Mouse (Mus musculus) heart, embryonic 15.5 days (tissue): ENCODE data around the gene Emc3. TPM values are rescaled to one million over a fixed set of nuclear protein-coding genes. Genes with fewer than 3 reads are reported as not detected.

Source experiments
- ATAC-seq: fragments of 200-750 bp; cut with Nextera tagmentation; replicated peaks from 2 replicates; pipeline ENCODE4 v1.8.0; 2017; ENCODE audit warnings: low read depth, moderate TSS enrichment; ENCODE audit not compliant: insufficient number of reproducible peaks, insufficient read depth, low FRiP score
- H3K27ac ChIP-seq: fragments of 300-500 bp; sonication (generic); 2 replicates; pipeline ENCODE4 v1.5.1; 2015; ENCODE audit warnings: mild to moderate bottlenecking, inconsistent platforms
- H3K27me3 ChIP-seq: fragments of 300-500 bp; sonication (generic); 2 replicates; pipeline ENCODE4 v1.6.1; 2015; ENCODE audit warnings: inconsistent platforms
- H3K36me3 ChIP-seq: fragments of 300-500 bp; sonication (generic); 2 replicates; pipeline ENCODE4 v1.6.1; 2015; ENCODE audit warnings: mild to moderate bottlenecking, inconsistent platforms
- H3K4me1 ChIP-seq: fragments of 300-500 bp; sonication (generic); replicated peaks from 2 replicates; pipeline ENCODE4 v1.6.1; 2015; ENCODE audit warnings: inconsistent platforms
- H3K4me2 ChIP-seq: fragments of 300-500 bp; sonication (generic); 2 replicates; pipeline ENCODE4 v1.6.1; 2015; ENCODE audit warnings: inconsistent platforms, mild to moderate bottlenecking, moderate library complexity
- H3K4me3 ChIP-seq: fragments of 300-500 bp; sonication (generic); 2 replicates; pipeline ENCODE4 v1.5.1; 2015; ENCODE audit warnings: mild to moderate bottlenecking, inconsistent platforms
- H3K9ac ChIP-seq: fragments of 300-500 bp; sonication (generic); 2 replicates; pipeline ENCODE4 v1.6.1; 2015; ENCODE audit warnings: mild to moderate bottlenecking, inconsistent platforms
- H3K9me3 ChIP-seq: fragments of 300-500 bp; sonication (generic); replicated peaks from 2 replicates; pipeline ENCODE4 v1.6.1; 2016; ENCODE audit warnings: inconsistent platforms
- WGBS: fragments of 180-500 bp; shearing (Covaris S2); methylation state at CpG from one replicate; pipeline ENCODE4 v1.1.7; 2015; ENCODE audit warnings: mixed read lengths; 5-methylcytosine and 5-hydroxymethylcytosine counted together
- microRNA-seq: library from miRNA; unstranded; fragments of <30 nt; microRNA quantifications from one replicate; pipeline ENCODE4, GENCODE M21; 2016
- polyA plus RNA-seq: library from polyadenylated mRNA; unstranded; fragments of >200 nt; fragmentation: Nextera tagmentation; extraction: Ambion mirVana; gene quantifications from 2 replicates; pipeline ENCODE4 v1.2.1, GENCODE M21; 2015

Gene Emc3
- polyA plus RNA-seq, 1 experiment from 2014 or later, result 84.7 TPM

DNA sequence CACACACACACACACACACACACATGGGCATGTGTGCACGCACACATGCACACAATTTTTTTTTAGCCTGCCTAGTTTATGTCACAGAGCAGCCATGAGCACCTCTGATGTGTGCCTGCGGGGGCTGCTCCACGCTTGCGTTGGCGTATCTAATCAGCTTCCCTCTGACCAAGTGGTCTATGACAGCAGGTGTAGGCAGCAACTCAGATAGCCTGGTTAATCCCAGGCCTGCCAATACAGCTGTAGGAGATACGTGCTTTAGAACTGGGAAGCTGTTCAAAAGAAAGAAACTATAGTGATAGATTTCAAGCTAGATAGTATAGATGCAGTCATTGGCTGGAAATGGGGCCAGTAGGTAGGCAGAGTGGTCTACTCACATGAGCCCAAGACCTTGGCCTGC lies 57.7 kb downstream of the Emc3 start:
- no peaks in the 10 kb centered on the region for H3K36me3 ChIP-seq
- WGBS, result 56% methylated on average over 6 of the region's 6 CpGs
- no peaks in the 10 kb centered on the region for H3K9me3 ChIP-seq
- H3K4me3 ChIP-seq, result no peak overlapping the region
- H3K4me1 ChIP-seq, result peaks cover 30% of the 10 kb centered on the region
- ATAC-seq, result no peak
- H3K4me2 ChIP-seq, result no peak overlapping the region
- no peak overlapping the region for H3K27ac ChIP-seq
- no peak overlapping the region for H3K9ac ChIP-seq
- peaks cover 17% of the 10 kb centered on the region for H3K27me3 ChIP-seq

DNA sequence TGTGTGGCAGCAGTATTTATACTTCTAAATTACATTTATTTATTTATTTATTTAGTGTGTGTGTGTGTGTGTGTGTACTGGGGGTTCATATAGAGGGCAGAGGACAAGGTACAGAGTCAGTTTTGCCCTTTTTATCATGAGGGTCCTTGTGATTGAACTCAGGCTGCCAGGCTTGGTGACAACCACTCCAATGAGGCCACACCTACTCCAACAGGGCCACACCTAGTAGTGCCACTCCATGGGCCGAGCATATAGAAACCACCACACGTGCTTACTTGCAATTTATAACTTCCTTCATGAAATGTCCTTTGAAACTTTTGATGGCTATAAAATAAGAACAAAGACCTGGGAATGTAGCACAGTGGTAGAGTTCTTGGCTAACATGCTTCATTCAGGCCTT lies 58.2 kb downstream of the Emc3 start:
- H3K4me1 ChIP-seq, result peaks cover 30% of the 10 kb centered on the region
- no peaks in the 10 kb centered on the region for H3K36me3 ChIP-seq
- H3K4me2 ChIP-seq, result no peak overlapping the region
- peaks cover 17% of the 10 kb centered on the region for H3K27me3 ChIP-seq
- no peak overlapping the region for H3K4me3 ChIP-seq
- H3K27ac ChIP-seq, result no peak overlapping the region
- no peaks in the 10 kb centered on the region for H3K9me3 ChIP-seq
- 68% methylated on average over 2 of the region's 2 CpGs for WGBS
- H3K9ac ChIP-seq, result no peak overlapping the region
- no peak for ATAC-seq

DNA sequence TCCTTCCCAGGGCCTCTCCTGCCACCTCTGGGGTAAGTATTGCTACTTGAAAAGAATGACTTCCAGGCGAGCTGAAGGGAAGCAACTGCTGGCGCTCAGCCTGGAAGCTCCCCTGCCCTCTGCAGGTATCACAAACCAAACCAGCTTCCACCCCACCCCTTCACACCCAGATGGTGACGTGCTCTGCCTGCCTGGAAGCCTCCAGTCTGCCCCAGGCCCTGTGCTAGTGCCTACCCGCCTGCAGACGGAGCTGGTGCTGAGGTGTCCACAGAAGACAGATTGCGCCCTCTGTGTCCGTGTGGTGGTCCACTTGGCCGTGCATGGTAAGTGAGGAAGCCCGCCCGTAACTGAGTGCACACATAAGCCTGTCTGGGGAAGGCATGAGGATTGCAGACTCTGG lies 59.4 kb downstream of the Emc3 start:
- peak overlapping the region; percentile 64; the same call in 1 of the 2 replicates for H3K27ac ChIP-seq
- peaks cover 30% of the 10 kb centered on the region for H3K4me1 ChIP-seq
- H3K27me3 ChIP-seq, result peaks cover 17% of the 10 kb centered on the region
- H3K36me3 ChIP-seq, result no peaks in the 10 kb centered on the region
- H3K4me2 ChIP-seq, result peak overlapping the region; percentile 72
- 66% methylated on average over 10 of the region's 10 CpGs for WGBS
- no peak overlapping the region for H3K9ac ChIP-seq
- no peak for ATAC-seq
- no peak overlapping the region; the same call in 1 of the 2 replicates for H3K4me3 ChIP-seq
- no peaks in the 10 kb centered on the region for H3K9me3 ChIP-seq

DNA sequence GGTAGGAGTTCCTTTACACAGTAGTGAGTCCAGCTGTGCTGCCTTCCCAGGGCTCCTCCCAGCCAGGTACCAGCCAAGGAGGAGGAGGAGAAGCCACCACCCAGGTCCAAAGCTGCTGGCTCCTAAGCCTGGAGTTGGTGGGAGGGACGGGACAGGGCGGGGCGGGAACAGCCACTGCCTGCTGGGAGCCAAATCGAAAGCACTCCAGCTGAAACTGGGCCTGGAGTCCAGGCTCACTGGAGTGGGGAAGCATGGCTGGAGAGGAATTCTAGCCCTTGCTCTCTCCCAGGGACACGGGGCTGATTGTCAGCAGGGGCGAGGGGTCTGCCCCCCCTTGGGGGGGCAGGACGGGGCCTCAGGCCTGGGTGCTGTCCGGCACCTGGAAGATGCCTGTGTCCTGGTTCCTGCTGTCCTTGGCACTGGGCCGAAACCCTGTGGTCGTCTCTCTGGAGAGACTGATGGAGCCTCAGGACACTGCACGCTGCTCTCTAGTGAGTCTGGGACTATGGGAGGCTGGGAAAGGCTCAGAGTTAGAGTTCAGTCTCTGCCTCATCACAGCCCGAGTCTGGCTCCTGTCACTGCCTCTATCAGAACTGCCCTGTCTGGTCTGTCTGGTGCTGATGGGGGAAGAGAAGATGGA lies 60.0 kb downstream of the Emc3 start, which contains the start of gene Il17rc:
TSS of gene Il17rc (plus strand) at position 131 of the 640 bp plus-strand sequence.
- peak within 1 kb of the TSS; percentile 62 for H3K9ac ChIP-seq
- H3K36me3 ChIP-seq, result no peaks in the 10 kb centered on the region
- peak within 1 kb of the TSS; percentile 47 for H3K4me3 ChIP-seq
- 23% methylated on average over 12 of the region's 12 CpGs for WGBS
- ATAC-seq, result peak; percentile 48; the same call in 1 of the 2 replicates
- H3K9me3 ChIP-seq, result no peaks in the 10 kb centered on the region
- H3K27me3 ChIP-seq, result peaks cover 17% of the 10 kb centered on the region
- H3K4me2 ChIP-seq, result peak within 1 kb of the TSS; percentile 72
- peak within 1 kb of the TSS; percentile 64 for H3K27ac ChIP-seq
- peaks cover 30% of the 10 kb centered on the region for H3K4me1 ChIP-seq

DNA sequence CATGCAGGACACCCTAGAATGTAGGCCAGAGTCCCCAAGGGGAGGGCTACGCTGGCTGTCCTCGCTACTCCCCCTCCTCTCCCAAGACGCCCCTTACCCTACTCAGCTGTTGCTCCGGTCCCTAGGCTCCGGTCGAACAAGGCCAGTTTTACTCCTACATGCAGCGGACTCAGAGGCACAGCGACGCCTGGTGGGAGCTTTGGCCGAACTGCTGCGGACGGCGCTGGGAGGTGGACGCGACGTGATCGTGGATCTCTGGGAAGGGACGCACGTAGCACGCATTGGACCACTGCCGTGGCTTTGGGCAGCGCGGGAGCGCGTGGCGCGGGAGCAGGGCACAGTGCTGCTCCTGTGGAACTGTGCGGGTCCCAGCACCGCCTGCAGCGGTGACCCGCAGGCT lies 62.0 kb downstream of the Emc3 start:
- Histone ChIP-seq H3K27ac (no peak overlapping the region), H3K27me3 (peaks cover 17% of the 10 kb centered on the region), H3K4me1 (peaks cover 30% of the 10 kb centered on the region), H3K9me3 (no peaks in the 10 kb centered on the region), H3K4me2 (peak overlapping the region; percentile 82), H3K4me3 (peak overlapping the region; percentile 44), H3K9ac (peak overlapping the region; percentile 43), H3K36me3 (no peaks in the 10 kb centered on the region)
- WGBS, result 2% methylated on average over 31 of the region's 31 CpGs
- ATAC-seq, result peak; percentile 63; the same call in 1 of the 2 replicates

DNA sequence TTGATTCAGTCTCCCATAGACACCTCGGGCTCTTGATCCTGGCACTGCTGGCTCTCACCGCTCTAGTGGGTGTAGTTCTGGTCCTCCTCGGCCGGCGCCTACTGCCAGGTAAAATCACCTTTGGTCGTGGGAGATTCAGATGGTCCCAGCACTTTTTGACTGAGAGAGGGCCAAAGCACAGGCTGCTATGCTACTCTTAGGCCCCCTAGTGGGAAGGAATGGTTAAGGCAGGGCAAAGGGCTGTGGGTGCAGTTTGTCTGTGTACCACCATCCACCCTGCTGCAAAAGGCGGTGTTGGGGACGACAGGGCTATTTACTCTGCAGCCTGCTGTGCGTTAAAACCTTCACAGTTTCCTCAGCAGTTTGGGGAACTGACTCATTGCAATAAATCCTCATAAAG lies 62.4 kb downstream of the Emc3 start:
- Histone ChIP-seq H3K27me3 (peaks cover 17% of the 10 kb centered on the region), H3K4me2 (peak overlapping the region; percentile 82), H3K9me3 (no peaks in the 10 kb centered on the region), H3K36me3 (no peaks in the 10 kb centered on the region), H3K27ac (no peak overlapping the region), H3K9ac (peak overlapping the region; percentile 43; the same call in 1 of the 2 replicates), H3K4me3 (peak overlapping the region; percentile 44), H3K4me1 (peaks cover 30% of the 10 kb centered on the region)
- WGBS, result 7% methylated on average over 9 of the region's 9 CpGs
- no peak for ATAC-seq

DNA sequence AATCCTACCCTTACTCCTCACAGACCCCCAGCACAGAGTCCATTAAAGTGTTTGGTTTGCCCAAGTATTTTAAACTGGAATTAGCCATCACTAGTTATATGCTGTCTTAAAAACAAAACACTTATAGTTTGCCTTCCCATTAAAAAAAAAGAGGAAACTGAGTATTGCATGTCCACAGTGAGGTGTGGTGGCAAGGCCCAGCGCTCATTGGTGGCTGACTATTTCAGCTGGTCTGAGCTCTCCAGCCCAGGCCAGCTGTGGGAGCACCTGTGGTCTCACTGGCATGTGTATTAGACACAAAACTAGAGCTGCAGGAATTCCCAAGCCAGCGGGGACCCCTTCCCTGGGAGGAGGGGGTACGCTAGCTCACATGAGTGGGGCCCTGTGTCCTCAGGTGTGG lies 62.9 kb downstream of the Emc3 start:
- H3K27me3 ChIP-seq, result peaks cover 17% of the 10 kb centered on the region

DNA sequence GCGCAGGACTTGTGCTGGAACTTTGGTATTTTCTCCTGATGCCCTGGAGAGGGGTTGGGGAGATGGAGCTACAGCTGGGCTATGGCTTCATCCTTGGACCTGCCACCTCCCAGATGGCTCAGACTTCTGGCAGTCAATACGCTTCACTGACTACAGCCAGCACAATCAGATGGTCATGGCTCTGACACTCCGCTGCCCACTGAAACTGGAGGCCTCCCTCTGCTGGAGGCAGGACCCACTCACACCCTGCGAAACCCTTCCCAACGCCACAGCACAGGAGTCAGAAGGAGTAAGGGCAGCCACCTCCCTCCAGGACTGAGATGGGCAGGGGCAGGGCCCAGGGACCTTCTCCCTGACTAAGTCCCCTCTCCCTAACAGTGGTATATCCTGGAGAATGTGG lies 65.8 kb downstream of the Emc3 start:
- no peak overlapping the region for H3K9ac ChIP-seq
- 45% methylated on average over 5 of the region's 5 CpGs for WGBS
- ATAC-seq, result no peak

More for the DNA sequence above, 62.9 kb downstream of the Emc3 start:
- no peak for ATAC-seq
- Histone ChIP-seq H3K4me3 (no peak overlapping the region), H3K27ac (no peak overlapping the region), H3K36me3 (no peaks in the 10 kb centered on the region), H3K4me1 (peaks cover 30% of the 10 kb centered on the region), H3K9ac (no peak overlapping the region), H3K9me3 (no peaks in the 10 kb centered on the region), H3K4me2 (no peak overlapping the region; the same call in 1 of the 2 replicates)
- WGBS, result 69% methylated on average over 3 of the region's 3 CpGs

More for the DNA sequence above, 65.8 kb downstream of the Emc3 start:
- H3K36me3 ChIP-seq, result no peaks in the 10 kb centered on the region
- no peak overlapping the region for H3K4me3 ChIP-seq
- peaks cover 12% of the 10 kb centered on the region for H3K27me3 ChIP-seq
- H3K4me1 ChIP-seq, result peaks cover 13% of the 10 kb centered on the region
- H3K27ac ChIP-seq, result no peak overlapping the region
- H3K9me3 ChIP-seq, result no peaks in the 10 kb centered on the region
- H3K4me2 ChIP-seq, result no peak overlapping the region

Small RNA genes within 50 kb of the gene (microRNA-seq; reads per million reads assigned to microRNA genes)
- not detected for gene Gm23365

Other genes starting within 250 kb of the Emc3 start
- 0.25 TPM in 1 of 2 replicates, not detected in the other for gene Cpne9, start 249.3 kb downstream of the Emc3 start, polyA plus RNA-seq
- gene Brpf1, start 224.5 kb downstream of the Emc3 start, polyA plus RNA-seq, result 9.0 and 12.0 TPM in 2 replicates
- 6.1 and 9.6 TPM in 2 replicates for gene Ogg1, start 204.7 kb downstream of the Emc3 start, polyA plus RNA-seq
- 110 and 122 TPM in 2 replicates for gene Camk1, start 187.7 kb downstream of the Emc3 start, polyA plus RNA-seq
- gene Tada3, start 153.8 kb downstream of the Emc3 start, polyA plus RNA-seq, result 36.1 and 43.9 TPM in 2 replicates
- gene Arpc4, start 153.5 kb downstream of the Emc3 start, polyA plus RNA-seq, result 232 and 253 TPM in 2 replicates
- 1.4 and 2.0 TPM in 2 replicates for gene Ttll3, start 142.4 kb downstream of the Emc3 start, polyA plus RNA-seq
- gene Rpusd3, start 112.3 kb downstream of the Emc3 start, polyA plus RNA-seq, result 9.5 and 16.1 TPM in 2 replicates
- not detected in 2 replicates for gene Cidec, start 95.9 kb downstream of the Emc3 start, polyA plus RNA-seq
- gene Jagn1, start 89.1 kb downstream of the Emc3 start, polyA plus RNA-seq, result 57.4 and 64.0 TPM in 2 replicates
- 1.4 and 3.5 TPM in 2 replicates for gene Il17re, start 73.2 kb downstream of the Emc3 start, polyA plus RNA-seq
- gene Il17rc, start 60.2 kb downstream of the Emc3 start, polyA plus RNA-seq, result 11.5 and 15.6 TPM in 2 replicates
- 38.3 and 44.3 TPM in 2 replicates for gene Creld1, start 48.4 kb downstream of the Emc3 start, polyA plus RNA-seq
- gene Prrt3, start 29.7 kb downstream of the Emc3 start, polyA plus RNA-seq, result 0.18 and 0.33 TPM in 2 replicates
- gene Fancd2, start within 50 bp of the Emc3 start, polyA plus RNA-seq, result 7.8 and 7.9 TPM in 2 replicates
- 0.15 TPM in 1 of 2 replicates, not detected in the other for gene Fancd2os, start 69.1 kb upstream of the Emc3 start, polyA plus RNA-seq
- 159 and 162 TPM in 2 replicates for gene Brk1, start 73.1 kb upstream of the Emc3 start, polyA plus RNA-seq
- 25.6 and 31.0 TPM in 2 replicates for gene Vhl, start 92.3 kb upstream of the Emc3 start, polyA plus RNA-seq
- gene Irak2, start 106.8 kb upstream of the Emc3 start, polyA plus RNA-seq, result 4.7 and 5.6 TPM in 2 replicates
- gene Tatdn2, start 165.4 kb upstream of the Emc3 start, polyA plus RNA-seq, result 0.77 and 0.85 TPM in 2 replicates
- 0.30 TPM in 1 of 2 replicates, not detected in the other for gene Ghrl, start 188.2 kb upstream of the Emc3 start, polyA plus RNA-seq
- 160 and 194 TPM in 2 replicates for gene Sec13, start 209.1 kb upstream of the Emc3 start, polyA plus RNA-seq